Mouse (Mus musculus) midbrain, postnatal 0 days (tissue): Measurements from ENCODE around the gene 2510009E07Rik. TPM values are rescaled to one million over a fixed set of nuclear protein-coding genes. Genes with fewer than 3 reads are reported as not detected.

Source experiments
- ATAC-seq: fragments of 200-750 bp; cut with Nextera tagmentation; 2 replicates; pipeline ENCODE4 v1.8.0; 2017; ENCODE audit warnings: moderate number of reproducible peaks, mild to moderate bottlenecking, moderate TSS enrichment, moderate library complexity; ENCODE audit not compliant: low FRiP score
- DNase-seq: peaks from one replicate; pipeline ENCODE4 v3.0.0-alpha.2; 2015; ENCODE audit warnings: low spot score
- H3K27ac ChIP-seq: fragments of 300-500 bp; sonication (generic); 2 replicates; pipeline ENCODE4 v1.5.1; 2014; ENCODE audit warnings: low read depth, mild to moderate bottlenecking, low read length, mixed read lengths
- H3K27me3 ChIP-seq: fragments of 300-500 bp; sonication (generic); 2 replicates; pipeline ENCODE4 v1.6.1; 2014; ENCODE audit warnings: low read length, control low read depth, mixed read lengths; ENCODE audit not compliant: insufficient read depth
- H3K36me3 ChIP-seq: fragments of 300-500 bp; sonication (generic); 2 replicates; pipeline ENCODE4 v1.6.1; 2014; ENCODE audit warnings: low read length, control low read depth, mixed read lengths; ENCODE audit not compliant: insufficient read depth
- H3K4me1 ChIP-seq: fragments of 300-500 bp; sonication (generic); 2 replicates; pipeline ENCODE4 v1.6.1; 2014; ENCODE audit warnings: mild to moderate bottlenecking, control low read depth, antibody characterized with exemption, low read length, mixed read lengths; ENCODE audit not compliant: insufficient read depth
- H3K4me2 ChIP-seq: fragments of 300-500 bp; sonication (generic); 2 replicates; pipeline ENCODE4 v1.6.1; 2014; ENCODE audit warnings: low read depth, mild to moderate bottlenecking, low read length, mixed read lengths; ENCODE audit not compliant: poor library complexity, severe bottlenecking
- H3K4me3 ChIP-seq: fragments of 300-500 bp; sonication (generic); 2 replicates; pipeline ENCODE4 v1.5.1; 2014; ENCODE audit warnings: low read depth, mild to moderate bottlenecking, low read length, moderate library complexity
- H3K9ac ChIP-seq: fragments of 300-500 bp; sonication (generic); replicated peaks from 2 replicates; pipeline ENCODE4 v1.6.1; 2014; ENCODE audit warnings: mild to moderate bottlenecking, low read length, moderate library complexity, mixed read lengths; ENCODE audit not compliant: poor library complexity, severe bottlenecking
- H3K9me3 ChIP-seq: fragments of 300-500 bp; sonication (generic); 2 replicates; pipeline ENCODE4 v1.6.1; 2016; ENCODE audit warnings: low read length, control low read depth
- CTCF ChIP-seq: IDR thresholded peaks from 2 replicates; pipeline ENCODE4 v1.5.1; 2016; ENCODE audit warnings: antibody characterized with exemption, mild to moderate bottlenecking
- WGBS: fragments of 180-500 bp; shearing (Covaris S2); extraction: QIAGEN DNeasy Blood & Tissue Kit; methylation state at CpG from one replicate; pipeline ENCODE4 v1.1.7; 2014; 5-methylcytosine and 5-hydroxymethylcytosine counted together
- polyA plus RNA-seq: library from polyadenylated mRNA; unstranded; fragments of >200 nt; fragmentation: Nextera tagmentation; extraction: Ambion mirVana; gene quantifications from 2 replicates; pipeline ENCODE4 v1.2.1, GENCODE M21; 2015
- total RNA-seq: library from RNA; depleted of rRNA; stranded (reverse); fragments of >200 nt; gene quantifications from 2 replicates; pipeline ENCODE4 v1.2.3, GENCODE M21; 2014

The 2510009E07Rik gene
- total and polyA plus RNA-seq, 2 experiments from 2014 or later = 37.0 to 48.7 TPM

GRCm38 (mm10) chr16:21637201-21637819 lies 57.2 kb downstream of the 2510009E07Rik start:
- Histone ChIP-seq H3K9ac (no peak overlapping the region), H3K9me3 (no peaks in the 10 kb centered on the region), H3K36me3 (peaks cover 5% of the 10 kb centered on the region; the same call in 1 of the 2 replicates), H3K4me1 (no peaks in the 10 kb centered on the region), H3K27ac (no peak overlapping the region), H3K27me3 (no peaks in the 10 kb centered on the region), H3K4me3 (no peak overlapping the region), H3K4me2 (no peak overlapping the region)
- ATAC-seq = no peak
- no peak for DNase-seq
- no peak for TF ChIP-seq CTCF
- 90% methylated on average over 11 of the region's 11 CpGs for WGBS

GRCm38 (mm10) chr16:21636156-21636853 lies 58.2 kb downstream of the 2510009E07Rik start:
- DNase-seq (no peak), ATAC-seq (no peak)
- Histone ChIP-seq H3K4me3 (no peak overlapping the region), H3K27ac (no peak overlapping the region), H3K9ac (no peak overlapping the region), H3K4me1 (no peaks in the 10 kb centered on the region), H3K27me3 (no peaks in the 10 kb centered on the region), H3K9me3 (no peaks in the 10 kb centered on the region), H3K36me3 (peaks cover 2% of the 10 kb centered on the region; the same call in 1 of the 2 replicates), H3K4me2 (no peak overlapping the region)
- WGBS = 90% methylated on average over 5 of the region's 5 CpGs
- TF ChIP-seq CTCF = no peak

GRCm38 (mm10) chr16:21634460-21634859 lies 60.0 kb downstream of the 2510009E07Rik start:
- TF ChIP-seq CTCF = no peak
- H3K27me3 ChIP-seq = no peaks in the 10 kb centered on the region
- H3K4me2 ChIP-seq = no peak overlapping the region
- H3K27ac ChIP-seq = no peak overlapping the region
- H3K36me3 ChIP-seq = no peaks in the 10 kb centered on the region
- H3K9me3 ChIP-seq = no peaks in the 10 kb centered on the region
- ATAC-seq (no peak), DNase-seq (no peak)
- no peak overlapping the region for H3K4me3 ChIP-seq
- H3K9ac ChIP-seq = no peak overlapping the region
- H3K4me1 ChIP-seq = no peaks in the 10 kb centered on the region

GRCm38 (mm10) chr16:21631815-21632222 lies 62.6 kb downstream of the 2510009E07Rik start:
- no peaks in the 10 kb centered on the region for H3K36me3 ChIP-seq
- no peak for TF ChIP-seq CTCF
- WGBS = 79% methylated on average over 4 of the region's 4 CpGs
- no peak overlapping the region for H3K4me3 ChIP-seq
- no peaks in the 10 kb centered on the region for H3K9me3 ChIP-seq
- ATAC-seq (no peak), DNase-seq (no peak)
- H3K27me3 ChIP-seq = no peaks in the 10 kb centered on the region
- no peak overlapping the region for H3K9ac ChIP-seq
- no peak overlapping the region for H3K4me2 ChIP-seq
- H3K27ac ChIP-seq = no peak overlapping the region
- no peaks in the 10 kb centered on the region for H3K4me1 ChIP-seq

GRCm38 (mm10) chr16:21630614-21631013 lies 63.9 kb downstream of the 2510009E07Rik start:
- Histone ChIP-seq H3K27ac (no peak overlapping the region), H3K4me3 (no peak overlapping the region), H3K4me2 (no peak overlapping the region), H3K9ac (no peak overlapping the region), H3K27me3 (no peaks in the 10 kb centered on the region), H3K36me3 (no peaks in the 10 kb centered on the region), H3K9me3 (no peaks in the 10 kb centered on the region), H3K4me1 (no peaks in the 10 kb centered on the region)
- WGBS = 91% methylated on average over 4 of the region's 4 CpGs
- DNase-seq = no peak
- no peak for TF ChIP-seq CTCF
- ATAC-seq = no peak

- H3K4me3 ChIP-seq = no peak overlapping the region
- 0 out of 2 replicates have a peak overlapping the region, but pooled peaks have one; percentile 43 for H3K27ac ChIP-seq
- H3K27me3 ChIP-seq = no peaks in the 10 kb centered on the region
- H3K36me3 ChIP-seq = no peaks in the 10 kb centered on the region
- TF ChIP-seq CTCF = no peak
- peak; percentile 60; the same call in 1 of the 2 replicates for ATAC-seq
- no peak overlapping the region for H3K9ac ChIP-seq
- no peaks in the 10 kb centered on the region for H3K9me3 ChIP-seq
- H3K4me1 ChIP-seq = no peaks in the 10 kb centered on the region
- DNase-seq = peak; percentile 56
- 33% methylated on average over 13 of the region's 13 CpGs for WGBS
- H3K4me2 ChIP-seq = no peak overlapping the region
Measured at GRCm38 (mm10) chr16:21628061-21628591, 66.3 kb downstream of the 2510009E07Rik start.
